Mouse (Mus musculus) embryonic fibroblast, embryonic 13.5 days (primary cell): ENCODE measurements around the gene Cdk9.

Source experiments
- CTCF ChIP-seq: IDR thresholded peaks from 2 replicates; pipeline ENCODE4 v1.5.1; 2011; ENCODE audit warnings: mild to moderate bottlenecking, control low read depth, low read length, moderate library complexity, borderline replicate concordance; ENCODE audit not compliant: insufficient read depth
- POLR2A ChIP-seq: IDR thresholded peaks from 2 replicates; pipeline ENCODE4 v1.6.1; 2011; ENCODE audit warnings: low read depth, mild to moderate bottlenecking, control low read depth, low read length, moderate library complexity

DNA sequence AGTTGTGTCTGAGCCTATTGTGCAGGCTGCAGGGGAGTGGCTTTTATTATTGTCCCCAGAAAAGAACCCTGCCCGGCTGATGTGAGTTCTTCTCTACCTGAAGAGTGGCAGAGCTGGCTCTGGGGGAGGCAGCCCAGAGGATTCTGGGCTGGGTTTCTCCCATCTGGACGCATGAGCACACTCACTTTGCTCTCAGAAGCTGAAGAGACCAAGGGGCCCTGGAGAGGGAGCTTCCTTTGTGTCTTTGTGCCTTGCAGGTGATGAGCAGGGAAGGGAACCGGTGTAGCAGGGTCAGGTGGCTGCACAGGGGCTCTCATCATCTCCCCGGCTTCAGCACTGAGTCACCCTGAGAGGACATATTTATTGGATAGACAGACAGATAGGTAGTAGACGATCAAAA lies 50.6 kb downstream of the Cdk9 start:
- no peak for TF ChIP-seq POLR2A
- no peak for TF ChIP-seq CTCF
